Mouse (Mus musculus): ENCODE measurements around the gene Jpt1.

DNA sequence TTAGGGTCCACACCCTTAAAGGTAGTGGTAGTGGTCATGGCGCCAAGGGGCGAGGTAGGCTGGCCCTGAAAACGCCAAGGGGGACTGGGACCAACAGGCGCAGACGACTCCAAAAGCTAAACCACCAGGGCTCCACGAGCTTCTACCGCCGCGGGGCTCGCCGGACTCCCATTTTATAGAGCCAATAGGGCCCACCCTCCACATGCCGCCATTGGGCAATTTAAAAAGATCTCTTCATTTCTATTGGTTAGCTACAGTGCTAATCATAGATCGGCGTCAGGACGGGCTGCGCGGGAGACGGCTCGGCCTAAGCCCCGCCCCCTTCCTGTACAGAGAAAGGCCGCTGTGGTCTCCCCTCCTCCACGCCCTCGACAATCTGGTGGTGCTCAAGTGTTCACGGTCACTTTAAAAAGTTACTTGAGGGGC lies at the start of gene Jpt1:
- TF ChIP-seq MYC (IDR thresholded peaks at IDR 0.05; ENCODE audit: low read depth, low read length) (peak; percentile 73), GABPA (IDR thresholded peaks at IDR 0.05; ENCODE audit: insufficient replicate concordance, low read depth, low read length) (no peak), CTCF (conservative IDR thresholded peaks at IDR 0.05 in 1 of 2, IDR thresholded peaks at IDR 0.05 in 1 of 2; ENCODE audit: low read depth in 2 of 2, low read length in 2 of 2) (no peak), POLR2A (IDR thresholded peaks at IDR 0.05; ENCODE audit: low read depth, low read length) (peak; percentile 100), USF1 (IDR thresholded peaks at IDR 0.05; ENCODE audit: low read depth, low read length) (no peak), MXI1 (IDR thresholded peaks at IDR 0.05; ENCODE audit: low read depth, low read length) (peak; percentile 97), EP300 (IDR thresholded peaks at IDR 0.05; ENCODE audit: low read length) (no peak), NELFE (IDR thresholded peaks at IDR 0.05; ENCODE audit: low read depth, low read length) (peak; percentile 100), BHLHE40 (IDR thresholded peaks at IDR 0.05; ENCODE audit: low read depth, low read length) (no peak; the same call in 1 of the 2 replicates), POLR2AphosphoS2 (IDR thresholded peaks at IDR 0.05; ENCODE audit: low read depth, low read length) (peak; percentile 99), USF2 (conservative IDR thresholded peaks at IDR 0.05; ENCODE audit: low read depth, low read length) (no peak), ETS1 (conservative IDR thresholded peaks at IDR 0.05; ENCODE audit: low read depth, low read length) (0 out of 2 replicates have a peak, but pooled peaks have one; percentile 5)
